Mouse (Mus musculus): ENCODE data around the gene 4932438H23Rik.

Gene 4932438H23Rik

DNA sequence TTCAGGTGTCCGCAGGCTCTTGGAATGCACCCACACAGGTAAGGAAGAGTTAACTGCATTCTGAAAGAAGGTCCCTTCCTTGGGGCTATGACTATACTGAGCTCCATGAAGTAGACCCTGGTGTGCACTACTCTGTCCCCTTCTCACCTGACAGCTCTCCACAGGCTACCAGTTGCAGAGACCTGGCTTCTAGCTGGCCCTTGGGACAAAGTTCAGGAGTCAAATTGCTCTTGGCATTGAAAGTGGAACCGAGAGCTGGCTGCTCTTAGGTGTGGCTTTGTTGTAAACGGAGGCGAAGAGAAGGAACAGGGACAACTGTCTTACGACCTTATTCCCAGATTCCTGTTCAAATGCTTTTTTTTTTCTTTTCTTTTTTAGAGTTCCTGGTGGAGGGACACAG is 39.8 kb downstream of the 4932438H23Rik start:
- DNase-seq: no peak

DNA sequence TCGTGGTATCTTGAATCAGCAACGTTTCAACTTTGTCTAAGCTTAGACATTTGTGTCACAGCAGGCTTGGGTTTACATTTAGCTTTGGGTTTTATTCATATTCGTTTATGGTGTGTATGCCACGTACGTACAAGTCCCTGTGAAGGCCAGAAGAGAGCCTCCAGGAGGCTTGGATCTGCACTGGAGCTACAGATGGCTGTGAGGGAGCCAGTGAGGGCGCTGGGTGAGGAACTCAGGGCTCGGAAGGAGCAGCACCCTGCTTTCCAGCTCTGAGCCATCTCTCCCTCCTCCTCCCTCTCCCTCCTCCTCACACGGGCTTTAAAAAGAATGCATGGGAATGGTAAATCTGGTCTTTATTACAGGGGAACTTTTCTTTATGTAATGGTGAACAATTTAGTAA is 41.3 kb downstream of the 4932438H23Rik start:
- DNase-seq: no peak

DNA sequence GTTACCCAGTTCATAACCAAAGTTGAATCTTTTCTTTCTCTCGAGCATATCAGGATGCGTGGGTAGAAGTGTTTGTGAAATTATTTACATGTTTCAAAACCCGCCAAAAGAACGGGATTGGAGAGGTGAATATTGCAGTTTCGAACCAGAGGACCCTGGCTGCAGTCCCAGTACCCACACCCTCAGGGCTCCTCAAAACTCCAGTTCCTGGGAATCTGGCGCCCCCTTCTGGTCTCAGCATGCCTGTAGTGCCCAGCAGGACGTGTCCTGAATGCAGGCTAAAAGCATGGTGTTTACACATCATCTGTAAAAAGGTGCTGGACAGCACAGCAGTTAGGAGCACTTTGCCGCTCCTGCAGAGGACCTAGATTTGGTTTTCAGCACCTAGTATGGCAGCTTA is 49.4 kb downstream of the 4932438H23Rik start:
- peak; percentile 22 for DNase-seq

DNA sequence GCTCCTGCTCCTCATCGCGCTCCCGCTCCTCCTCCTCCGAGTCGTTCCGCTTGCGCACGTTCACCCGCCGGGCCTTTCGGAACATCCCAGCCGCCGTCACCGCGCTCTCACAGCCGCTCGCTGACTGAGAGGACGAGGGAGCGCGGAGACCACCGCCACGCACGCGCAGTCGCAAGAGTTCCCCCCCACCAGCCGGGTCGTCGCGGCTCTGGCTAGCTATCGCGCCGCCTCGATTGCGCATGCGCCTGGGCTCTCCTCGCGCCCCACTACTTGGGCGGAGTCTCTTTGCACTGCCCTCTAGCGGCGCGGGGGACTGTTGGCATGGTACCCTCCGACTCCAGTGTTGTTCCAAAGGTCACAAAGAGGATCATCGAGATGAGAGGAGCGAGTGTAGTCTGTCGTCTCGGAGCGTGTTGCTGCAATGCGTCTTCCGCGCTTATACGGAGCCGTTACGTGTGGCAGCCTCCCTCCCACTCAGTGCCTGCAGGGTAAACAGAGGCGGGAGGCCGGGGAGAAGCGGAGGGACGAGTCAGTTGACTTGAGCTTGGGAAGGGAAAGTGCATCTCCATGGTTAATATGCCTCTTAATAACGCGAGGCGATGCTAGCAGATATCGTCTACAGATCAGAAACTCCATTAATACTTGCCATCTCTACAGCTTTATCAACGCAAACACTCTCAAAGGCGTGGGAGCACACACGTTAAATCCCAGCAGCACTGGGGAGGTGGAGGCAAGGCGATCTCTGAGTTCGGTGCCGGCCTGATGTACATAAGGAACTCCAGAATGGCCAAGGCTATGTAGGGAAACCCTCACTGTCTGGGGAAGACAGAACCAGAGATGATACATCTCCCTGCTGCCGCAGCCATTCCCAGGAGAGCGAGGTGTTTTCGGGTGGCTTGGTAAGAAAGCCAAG is 50.4 kb downstream of the 4932438H23Rik start, which contains the start of gene Paxbp1:
Gene Paxbp1, minus strand, starts transcription at position 274 of the 913 bp plus-strand sequence.
- peak; percentile 99 for DNase-seq

DNA sequence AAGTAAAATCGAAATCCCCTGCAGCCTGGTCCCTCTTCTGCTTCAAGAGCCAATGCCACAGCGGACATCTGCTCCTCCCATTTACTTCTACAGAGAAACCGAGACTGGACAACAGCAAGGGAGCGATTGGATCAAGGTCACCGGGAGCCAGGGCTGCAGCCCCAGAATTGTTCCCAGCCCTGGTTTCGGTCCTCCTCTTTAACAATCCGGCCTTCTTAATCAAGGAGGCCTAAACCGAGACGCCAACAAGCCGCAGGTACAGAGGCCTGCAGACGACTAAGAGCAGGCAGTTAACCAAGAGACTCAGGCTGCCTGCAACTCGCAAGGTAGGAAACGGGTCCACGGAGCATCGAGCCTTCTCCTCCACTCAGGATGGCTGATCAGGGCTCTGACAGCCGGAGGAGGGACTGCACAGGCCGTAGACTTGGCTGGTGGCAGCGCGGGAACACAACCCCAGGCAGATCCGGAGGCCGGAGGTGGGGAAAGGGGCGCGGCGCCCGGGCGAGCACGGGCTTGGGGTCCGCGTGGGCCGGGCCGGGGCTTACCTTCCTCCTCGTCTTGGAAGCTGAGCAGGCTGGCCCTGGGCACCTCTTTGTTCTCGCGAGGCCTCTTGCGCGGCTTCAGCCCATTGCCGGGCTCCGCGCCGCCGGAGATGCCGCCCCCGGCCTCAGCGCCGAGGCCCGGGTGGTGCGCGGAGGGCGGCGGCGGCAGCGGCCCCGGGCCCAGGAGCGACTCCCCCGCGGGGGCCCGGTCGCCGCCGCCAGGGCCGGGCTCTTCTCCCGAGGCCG is 51.3 kb downstream of the 4932438H23Rik start:
- DNase-seq: peak; percentile 41

DNA sequence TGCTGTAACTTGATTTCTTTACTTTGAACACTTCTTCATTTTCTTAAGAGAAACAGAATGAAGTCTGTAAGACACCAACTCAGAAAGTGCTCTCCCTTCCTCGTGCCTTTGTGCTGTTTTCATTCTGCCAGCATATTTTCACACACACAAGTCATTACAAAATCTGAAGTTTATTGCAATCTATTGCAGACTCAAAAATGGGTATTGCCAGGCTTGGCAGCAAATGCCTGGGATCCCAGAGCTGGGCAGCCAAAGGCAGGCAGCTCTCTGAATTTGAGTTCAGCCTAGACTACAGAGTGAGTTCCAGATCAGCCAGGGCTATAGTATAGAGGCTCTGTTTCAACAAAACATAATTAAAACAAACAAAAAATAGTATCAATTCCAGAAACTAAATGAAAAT is 52.3 kb downstream of the 4932438H23Rik start:
- no peak for DNase-seq

DNA sequence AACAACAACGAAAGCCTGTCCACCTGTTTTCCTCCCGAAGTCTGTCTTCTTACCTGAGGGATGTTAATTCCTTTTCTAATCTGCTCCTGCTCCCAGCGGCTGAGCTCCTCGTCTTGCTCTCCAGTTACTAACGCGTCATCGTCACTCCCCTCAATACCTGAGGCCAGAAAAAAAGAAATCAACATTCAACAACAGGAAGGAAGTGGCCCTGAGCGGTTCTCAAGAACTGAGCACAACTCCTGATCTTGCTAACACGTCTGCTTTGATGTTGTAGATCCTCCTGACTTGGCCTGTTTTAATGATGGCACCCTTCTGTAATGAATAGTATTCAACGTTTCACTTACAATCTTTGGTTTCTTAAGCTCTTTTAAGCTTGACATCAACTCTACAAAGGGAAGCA is 59.1 kb downstream of the 4932438H23Rik start:
- DNase-seq: no peak

DNA sequence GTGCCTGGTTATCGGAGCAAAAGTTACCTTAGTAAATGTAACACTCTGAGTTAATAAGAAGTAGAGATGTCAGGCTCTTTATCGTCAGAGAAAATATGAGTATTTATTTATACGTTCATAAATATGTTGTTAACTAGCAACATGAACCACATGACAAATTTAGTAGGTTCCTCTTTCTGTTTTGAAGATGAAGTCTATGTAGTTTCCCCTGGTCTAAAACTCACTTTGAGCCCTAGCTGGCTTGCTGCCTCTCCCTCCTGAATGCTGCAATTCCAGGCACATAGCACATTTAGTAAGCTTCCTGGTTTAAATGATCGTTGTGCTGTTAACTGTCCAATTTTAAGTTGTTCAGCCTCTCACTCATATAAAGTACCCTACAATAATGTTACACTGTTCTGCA is 64.2 kb downstream of the 4932438H23Rik start:
- DNase-seq: no peak

DNA sequence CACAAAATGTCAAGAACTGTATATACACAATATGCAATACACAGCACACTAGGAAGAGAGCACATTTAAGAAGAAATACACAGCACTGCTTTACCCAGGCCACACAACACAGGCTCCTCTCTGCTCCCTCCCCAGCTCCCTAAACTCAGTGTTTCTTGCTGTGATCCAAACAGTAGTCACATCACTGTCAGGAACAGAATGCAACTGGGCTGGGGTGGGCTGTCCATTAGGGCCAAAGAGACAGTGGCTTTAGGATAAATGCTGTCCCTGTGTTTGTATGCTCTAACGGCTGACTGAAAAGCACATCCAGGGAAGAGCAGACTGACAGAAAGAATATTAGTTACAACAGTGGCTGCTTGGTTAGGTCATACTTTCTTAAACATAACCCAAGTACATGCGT is 65.0 kb downstream of the 4932438H23Rik start:
- DNase-seq: no peak

DNA sequence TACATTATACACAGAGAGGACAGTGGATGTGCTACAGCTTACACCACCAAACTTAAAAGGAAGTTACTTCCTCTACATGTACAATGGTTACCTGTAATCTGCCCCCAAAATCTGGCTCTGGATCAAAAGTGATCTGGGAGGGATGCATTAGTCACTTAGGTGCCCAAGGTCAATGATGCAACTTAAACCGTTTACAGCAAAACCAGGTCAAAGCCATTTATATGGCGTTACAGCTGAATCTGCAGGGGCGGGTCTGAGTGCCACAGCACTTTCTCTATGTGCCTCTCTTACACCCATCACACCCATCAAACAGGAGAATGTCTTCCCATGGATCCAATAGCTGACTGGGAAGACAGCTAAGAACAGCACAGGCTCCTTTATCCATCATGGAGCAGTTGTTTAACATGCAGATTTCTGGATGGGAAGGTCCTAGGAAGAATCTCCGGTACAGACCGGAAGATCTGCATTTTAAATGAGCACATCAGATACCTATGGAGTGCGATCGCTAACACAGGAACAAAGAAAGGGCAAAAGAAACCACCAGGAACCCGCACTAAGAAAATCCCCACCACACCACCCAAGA is 65.7 kb downstream of the 4932438H23Rik start:
- no peak for DNase-seq

DNA sequence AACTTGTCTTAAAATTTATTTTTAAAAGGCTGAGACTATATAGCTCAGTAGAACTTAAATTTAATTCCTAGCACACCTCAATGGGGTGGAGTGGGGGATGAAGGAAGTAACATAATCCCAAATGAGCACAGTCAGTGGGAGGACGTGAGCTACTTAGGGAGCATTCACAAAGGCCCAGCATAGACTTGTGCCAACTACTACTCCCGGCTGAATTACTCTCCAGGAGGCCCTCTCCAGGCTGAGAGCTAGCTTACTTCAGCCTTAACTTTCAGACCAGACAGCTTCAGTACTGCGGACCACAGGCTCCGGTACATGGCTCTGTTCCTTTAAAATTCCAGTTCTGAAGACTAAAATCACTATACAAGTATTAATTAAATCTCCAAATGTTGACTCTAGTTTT is 68.6 kb downstream of the 4932438H23Rik start:
- no peak for DNase-seq

DNA sequence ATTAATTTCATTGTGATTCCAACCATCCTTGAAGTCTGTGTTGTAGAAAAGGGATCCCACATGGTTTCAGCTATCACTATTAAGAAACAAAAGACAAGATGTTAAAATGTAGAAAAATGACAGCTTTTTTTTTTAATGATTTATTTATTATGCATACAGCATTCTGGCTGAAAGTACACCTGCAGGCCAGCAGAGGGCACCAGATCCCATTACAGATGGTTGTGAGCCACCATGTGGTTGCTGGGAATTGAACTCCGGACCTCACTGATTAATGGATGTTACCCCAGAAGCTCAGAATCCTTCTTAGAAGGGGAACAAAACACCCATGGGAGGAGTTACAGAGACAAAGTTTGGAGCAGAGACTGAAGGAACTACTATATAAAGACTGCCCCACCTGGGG is 71.5 kb downstream of the 4932438H23Rik start:
- no peak for DNase-seq

DNA sequence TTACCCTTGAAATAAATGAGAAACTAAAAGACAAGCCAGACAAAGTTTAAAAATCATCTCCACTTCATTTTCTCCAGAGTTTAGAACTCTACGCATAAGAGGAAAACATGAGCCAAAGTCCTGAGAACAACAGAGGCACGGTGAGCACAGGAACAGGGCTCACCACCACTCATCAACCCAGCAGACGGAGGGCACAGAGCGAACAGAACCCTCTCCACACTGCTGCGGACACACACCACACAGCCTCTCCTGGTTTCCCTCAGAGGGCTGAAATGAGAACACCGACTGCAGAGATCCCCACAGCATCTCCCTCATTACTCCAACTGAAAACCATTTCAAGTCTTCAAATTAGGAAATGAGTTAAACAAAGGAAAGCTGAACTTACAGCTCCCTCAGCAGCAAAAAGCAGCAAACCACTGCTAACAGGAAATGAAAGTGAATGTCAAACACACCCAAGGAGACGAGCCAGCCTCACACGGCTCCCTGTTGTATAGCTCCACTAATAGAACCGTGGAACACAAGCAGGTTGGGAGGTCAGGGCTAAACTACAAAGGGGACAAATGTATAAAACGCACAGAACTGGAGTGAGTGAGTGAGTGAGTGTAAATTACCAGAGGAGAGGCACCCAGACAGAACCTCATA is 74.0 kb downstream of the 4932438H23Rik start:
- DNase-seq: no peak

DNA sequence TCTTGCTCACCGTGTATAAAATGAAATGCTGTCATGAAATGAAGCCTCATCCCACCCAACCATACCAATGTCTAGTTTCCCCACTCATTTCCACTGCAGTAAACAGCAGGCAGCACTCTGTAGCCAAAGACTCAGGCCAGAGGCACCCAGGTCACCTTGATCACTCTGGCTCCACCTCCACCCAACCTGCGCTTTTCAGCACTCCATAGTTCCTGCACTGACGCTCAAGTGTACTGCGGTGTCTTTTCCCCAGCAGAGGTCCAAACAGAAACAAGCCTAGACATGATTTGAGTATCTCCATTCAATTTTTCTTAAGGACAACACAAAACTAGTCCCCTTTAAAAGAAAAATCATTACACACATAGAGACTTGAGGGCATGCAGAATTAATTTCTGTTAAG is 75.4 kb downstream of the 4932438H23Rik start:
- no peak for DNase-seq

DNA sequence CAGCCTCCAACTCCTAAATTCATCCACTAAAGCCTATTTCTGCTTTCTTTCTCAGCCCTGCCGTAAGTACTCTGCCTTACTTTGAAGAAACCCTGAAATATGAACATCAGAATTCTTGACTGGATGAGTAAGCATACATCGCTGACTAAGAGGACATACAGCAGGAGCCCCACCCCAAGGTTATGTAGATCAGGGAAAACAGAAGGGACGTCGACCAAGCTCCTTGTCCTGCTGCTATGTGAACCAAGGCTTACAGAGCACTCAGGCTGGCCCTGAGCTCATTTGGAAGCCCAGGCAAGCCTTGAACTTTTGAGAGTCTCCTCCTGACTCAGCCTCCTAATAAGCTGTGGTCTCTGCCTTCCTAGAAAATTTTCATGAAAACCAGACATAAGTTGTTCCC is 79.2 kb downstream of the 4932438H23Rik start:
- DNase-seq: no peak

DNA sequence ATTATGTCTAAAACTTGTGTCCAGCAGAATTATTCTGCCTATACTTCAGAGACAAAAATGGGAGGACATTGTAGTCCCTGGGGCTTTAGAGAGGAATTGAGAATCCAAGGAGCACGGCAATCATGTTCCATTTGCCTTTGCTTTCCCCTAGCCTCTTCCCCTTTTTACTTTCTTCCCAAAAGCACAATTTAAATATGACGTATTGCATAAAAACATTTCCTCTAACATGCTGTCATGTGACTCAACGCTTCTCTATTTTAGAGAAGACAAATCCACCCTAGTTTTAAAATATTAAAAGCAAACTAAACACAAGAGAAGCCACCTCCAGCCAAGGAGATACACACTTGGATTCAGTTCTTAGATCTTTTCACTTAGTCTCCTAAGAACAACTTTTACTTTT is 83.1 kb downstream of the 4932438H23Rik start:
- DNase-seq: no peak

DNA sequence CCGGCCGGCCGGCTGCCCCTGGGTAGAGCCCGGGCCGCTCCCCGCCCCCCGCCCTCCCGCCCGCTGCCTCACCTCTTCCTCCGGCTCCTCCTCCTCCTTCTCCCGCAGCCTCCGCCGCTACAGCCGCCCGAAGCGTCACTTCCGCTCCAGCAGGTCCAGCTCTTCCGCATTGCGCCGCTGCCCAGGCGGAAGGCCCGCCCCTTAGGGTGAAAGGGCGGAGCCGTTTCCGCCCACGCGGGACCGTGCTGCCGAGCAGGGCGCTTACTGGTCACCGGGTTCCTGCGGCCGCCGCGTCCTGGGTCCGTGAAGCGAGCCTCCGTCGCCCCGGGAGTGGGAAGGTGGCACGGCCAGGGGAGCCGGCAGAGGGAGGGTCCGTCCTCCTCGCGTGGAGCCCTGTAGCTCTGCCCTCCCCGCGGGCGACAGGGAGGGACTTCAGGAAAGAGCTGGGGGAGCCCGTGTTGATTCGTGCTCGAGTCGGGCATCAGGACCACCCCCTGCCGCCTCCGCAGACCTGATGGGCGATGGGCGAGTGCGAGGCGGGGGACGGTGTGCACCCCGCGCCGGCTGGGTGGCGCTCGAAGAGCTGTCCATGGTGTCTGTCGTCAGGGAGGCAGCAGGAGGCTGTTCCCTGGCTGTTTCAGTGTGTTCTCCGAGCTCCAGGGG is 83.8 kb downstream of the 4932438H23Rik start, which contains the start of gene Synj1:
Gene Synj1, minus strand, starts transcription at position 288 of the 663 bp plus-strand sequence.
- DNase-seq: peak; percentile 96

DNA sequence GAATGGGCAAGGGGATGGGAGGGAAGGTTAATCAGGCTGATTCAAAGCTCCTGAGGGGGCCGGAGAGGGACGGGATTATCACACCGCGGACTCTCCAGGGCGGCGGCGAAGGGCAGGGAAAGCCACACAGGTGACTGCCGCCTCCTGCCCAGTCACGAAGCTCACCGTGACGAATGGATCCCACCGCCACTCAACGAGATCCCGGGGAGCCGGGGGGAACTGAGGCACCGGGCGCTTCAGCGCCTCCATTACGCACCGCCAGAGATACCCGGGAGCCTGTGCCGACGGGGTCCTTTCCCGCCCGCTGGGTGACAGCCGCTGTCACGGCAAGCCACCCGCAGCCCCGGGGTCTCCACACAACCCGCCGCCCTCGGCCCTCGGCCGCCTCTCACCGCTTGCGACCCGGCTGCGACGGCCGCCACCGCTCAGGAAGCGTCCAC is 84.3 kb downstream of the 4932438H23Rik start:
- DNase-seq: no peak

DNA sequence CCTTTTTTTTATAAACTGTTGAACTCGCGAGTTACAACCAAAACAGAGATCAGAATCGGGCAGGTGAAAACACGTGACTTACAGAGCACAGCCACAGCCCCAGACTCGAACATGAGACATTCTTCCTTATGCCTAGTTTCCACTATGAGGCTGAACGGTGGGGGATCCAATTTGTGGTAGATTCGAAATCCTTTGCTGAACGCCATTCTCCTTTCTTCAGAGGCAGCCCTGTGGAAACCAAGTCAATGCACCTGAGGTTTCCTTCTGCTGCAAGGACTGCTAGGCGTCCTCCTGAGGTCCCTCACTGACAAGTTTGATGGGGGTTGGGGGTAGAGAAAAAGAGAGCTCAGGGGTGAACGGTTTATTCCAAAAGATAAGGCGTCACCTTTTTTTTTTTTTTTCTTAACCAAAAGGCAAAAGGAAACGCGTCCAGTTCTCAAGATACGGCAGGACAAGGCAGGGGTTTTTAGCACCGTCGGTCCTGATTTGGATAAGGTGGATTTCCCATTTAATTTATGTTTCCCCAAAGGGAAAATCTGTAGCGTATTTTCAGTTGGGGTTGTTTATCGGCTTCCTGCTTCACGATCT is 84.9 kb downstream of the 4932438H23Rik start:
- peak; percentile 20 for DNase-seq

DNA sequence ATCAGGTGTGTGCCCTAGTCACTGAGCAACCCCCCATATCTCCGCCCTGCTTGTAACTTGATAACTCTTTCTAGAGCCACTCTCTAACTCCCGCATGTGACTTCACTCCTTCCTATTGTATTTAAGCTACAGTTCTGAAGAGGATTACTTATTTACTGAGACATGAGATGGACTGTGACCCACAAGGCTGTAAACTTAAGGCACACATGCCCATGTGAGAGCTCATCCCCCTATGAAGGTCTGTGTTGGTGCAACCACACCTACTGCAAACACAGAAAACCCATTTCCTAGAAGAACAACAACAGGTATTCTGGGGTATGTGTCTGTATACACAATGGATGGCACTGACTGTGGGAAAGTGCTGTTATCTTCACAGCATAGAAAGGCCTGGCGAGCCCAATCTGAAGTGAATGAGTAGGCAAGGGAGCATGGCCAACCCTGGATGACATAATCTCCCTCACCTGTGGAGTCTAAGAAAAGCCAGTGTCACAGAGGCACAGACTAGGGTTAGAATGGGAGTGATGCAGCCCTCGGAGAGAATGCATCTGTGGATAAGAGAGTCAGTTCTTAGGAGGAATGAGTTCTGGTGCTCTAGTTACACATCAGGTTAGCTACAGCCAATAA is 89.9 kb downstream of the 4932438H23Rik start:
- DNase-seq: no peak
